Comparison of ENCODE assay signal across 28 mouse cellular contexts in the genomic region with DNA sequence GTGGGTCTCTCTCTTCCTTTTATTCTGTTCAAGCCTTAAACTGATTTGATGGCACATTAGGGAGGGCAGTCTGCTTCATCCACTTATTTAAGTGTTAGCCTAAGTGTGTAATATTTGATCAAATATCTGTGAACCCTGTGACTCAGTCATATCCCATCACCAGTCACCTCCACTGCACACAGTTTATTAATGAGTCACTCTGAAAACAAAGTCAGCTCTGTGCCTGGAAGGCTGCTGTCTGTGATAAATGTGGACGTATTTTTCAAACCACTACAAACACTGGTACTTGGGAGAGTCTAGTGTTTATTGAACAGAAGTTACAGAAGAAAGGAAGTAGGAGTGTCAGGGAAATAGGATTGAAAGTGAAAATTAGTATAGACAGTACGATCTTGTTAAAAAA.
DNase-seq lines count a peak whose midpoint lies in the region; ATAC-seq and TF ChIP-seq lines count a peak whose summit lies in the region.
"Had no signal": no experiment of that assay in that cellular context is flagged by ENCODE, and none has a peak within 500 bp of the region (broad histone marks: within the 10 kb centered on the region; RNA-seq: fewer than 3 reads in every experiment).

No protein-coding gene starts in this region.

- no peak overlapping the region for H3K27ac ChIP-seq in stomach, embryonic 15.5 days
- no peak overlapping the region for H3K27ac ChIP-seq in liver, embryonic 11.5 days (ENCODE audit: low read depth, low read length)
- H3K27ac ChIP-seq in liver, postnatal 0 days (ENCODE audit: low read depth), result no peak overlapping the region
- H3K27ac ChIP-seq: heart, embryonic 13.5 days; hindbrain, embryonic 14.5 days; left cerebral cortex, adult 2 months; limb, embryonic 12.5 days; midbrain, embryonic 12.5 days; neural tube, embryonic 13.5 days had no signal

- no peaks in the 10 kb centered on the region for H3K27me3 ChIP-seq in stomach, embryonic 15.5 days (replicated peaks)
- no peaks in the 10 kb centered on the region for H3K27me3 ChIP-seq in liver, embryonic 11.5 days (replicated peaks; ENCODE audit: control insufficient read depth, insufficient read depth, low read length)
- no peaks in the 10 kb centered on the region for H3K27me3 ChIP-seq in liver, postnatal 0 days (ENCODE audit: insufficient read depth, low read length)
- H3K27me3 ChIP-seq: heart, embryonic 13.5 days; limb, embryonic 12.5 days; megakaryocyte, embryonic 14.5 days; midbrain, embryonic 12.5 days; neural tube, embryonic 13.5 days had no signal

- no peaks in the 10 kb centered on the region for H3K36me3 ChIP-seq in stomach, embryonic 15.5 days
- no peaks in the 10 kb centered on the region for H3K36me3 ChIP-seq in liver, embryonic 11.5 days (ENCODE audit: control insufficient read depth, insufficient read depth, low read length)
- H3K36me3 ChIP-seq in liver, postnatal 0 days (replicated peaks; ENCODE audit: insufficient read depth, low read length), result peaks cover 8% of the 10 kb centered on the region

- TF ChIP-seq CTCF in liver, postnatal 0 days (IDR thresholded peaks at IDR 0.05; ENCODE audit: low read depth), result no peak

- no peak for TF ChIP-seq EP300 in liver, postnatal 0 days (IDR thresholded peaks at IDR 0.05; ENCODE audit: low read depth)

- no peak overlapping the region for H3K9ac ChIP-seq in stomach, embryonic 15.5 days
- no peak overlapping the region for H3K9ac ChIP-seq in liver, embryonic 11.5 days (ENCODE audit: low read depth, low read length)
- no peak overlapping the region for H3K9ac ChIP-seq in liver, postnatal 0 days (replicated peaks)
- H3K9ac ChIP-seq: heart, embryonic 13.5 days; hindbrain, embryonic 14.5 days; limb, embryonic 12.5 days; midbrain, embryonic 12.5 days; neural tube, embryonic 13.5 days had no signal

- H3K4me3 ChIP-seq in stomach, embryonic 15.5 days (replicated peaks), result no peak overlapping the region
- H3K4me3 ChIP-seq in liver, embryonic 11.5 days (ENCODE audit: low read depth, low read length), result no peak overlapping the region
- no peak overlapping the region for H3K4me3 ChIP-seq in liver, postnatal 0 days (ENCODE audit: low read depth, low read length)
- H3K4me3 ChIP-seq: heart, embryonic 13.5 days; left cerebral cortex, adult 2 months; limb, embryonic 12.5 days; megakaryocyte, embryonic 14.5 days; midbrain, embryonic 12.5 days; neural tube, embryonic 13.5 days had no signal

- no peaks in the 10 kb centered on the region for H3K4me1 ChIP-seq in stomach, embryonic 15.5 days
- no peaks in the 10 kb centered on the region for H3K4me1 ChIP-seq in liver, embryonic 11.5 days (replicated peaks; ENCODE audit: control insufficient read depth, insufficient read depth, low read length)
- no peaks in the 10 kb centered on the region for H3K4me1 ChIP-seq in liver, postnatal 0 days (ENCODE audit: insufficient read depth)
- H3K4me1 ChIP-seq: heart, embryonic 13.5 days; limb, embryonic 12.5 days; megakaryocyte, embryonic 14.5 days; midbrain, embryonic 12.5 days; neural tube, embryonic 13.5 days had no signal

- H3K9me3 ChIP-seq in stomach, embryonic 15.5 days, result no peaks in the 10 kb centered on the region
- H3K9me3 ChIP-seq in liver, embryonic 11.5 days (ENCODE audit: control insufficient read depth, low read length), result no peaks in the 10 kb centered on the region
- H3K9me3 ChIP-seq in liver, postnatal 0 days (ENCODE audit: low read length), result no peaks in the 10 kb centered on the region
- H3K9me3 ChIP-seq: G1E; heart, embryonic 13.5 days; limb, embryonic 12.5 days; megakaryocyte, embryonic 14.5 days; midbrain, embryonic 12.5 days; neural tube, embryonic 13.5 days had no signal

- no peak overlapping the region for H3K4me2 ChIP-seq in stomach, embryonic 15.5 days
- H3K4me2 ChIP-seq in liver, embryonic 11.5 days, result no peak overlapping the region
- no peak overlapping the region for H3K4me2 ChIP-seq in liver, postnatal 0 days (ENCODE audit: low read depth, low read length)
- H3K4me2 ChIP-seq: heart, embryonic 13.5 days; hindbrain, embryonic 14.5 days; limb, embryonic 12.5 days; midbrain, embryonic 12.5 days; neural tube, embryonic 13.5 days had no signal

- WGBS in stomach, embryonic 15.5 days, result 33% methylated on average over 2 of the region's 2 CpGs
- WGBS in liver, embryonic 11.5 days, result 72% methylated on average over 2 of the region's 2 CpGs
- 65% methylated on average over 2 of the region's 2 CpGs for WGBS in liver, postnatal 0 days (ENCODE audit: insufficient replicate concordance)

- DNase-seq in lung, postnatal 36 days, result peak; percentile 5
- no peak for DNase-seq in lung, postnatal 10 days
- DNase-seq in NIH3T3 (ENCODE audit: low read depth), result peak; percentile 22
- no peak for DNase-seq in ovary, postnatal 14 days (ENCODE audit: low spot score)
- no peak for DNase-seq in liver, embryonic 11.5 days (ENCODE audit: low spot score)
- DNase-seq in liver, postnatal 0 days, result no peak
- DNase-seq: adrenal gland, adult 8-10 months; cerebellum, adult 2 months; cerebellum, postnatal 14 days; gastrocnemius, postnatal 36 days; heart, adult 18-20 months; heart, postnatal 10 days; kidney, postnatal 14 days; lung, postnatal 4 days; thymus, adult 2 months; thymus, postnatal 36 days had no signal

- ATAC-seq in stomach, embryonic 15.5 days (ENCODE audit: insufficient read depth, low FRiP score, low read depth), result peak; percentile 60; the same call in 1 of the 2 replicates
- ATAC-seq in liver, embryonic 11.5 days (replicated peaks; ENCODE audit: low FRiP score), result no peak
- no peak for ATAC-seq in liver, postnatal 0 days
- ATAC-seq: activated CD4-positive, CD25-positive, alpha-beta regulatory T cell, adult 4 months; forebrain, embryonic 14.5 days; intestine, postnatal 0 days had no signal

Comparison
In these comparisons a context has a peak if more than half of its experiments do, and no peak if none do; other contexts are left out.
1. DNase-seq: peak in lung, postnatal 36 days (single experiment) and NIH3T3 (single experiment); none in lung, postnatal 10 days (single experiment), ovary, postnatal 14 days (single experiment), liver, embryonic 11.5 days (single experiment) and liver, postnatal 0 days (single experiment).